Mouse (Mus musculus): ENCODE measurements around the gene Cfap221. TPM values are rescaled to one million over a fixed set of nuclear protein-coding genes. Genes with fewer than 3 reads are reported as not detected.

Gene Cfap221
- not detected in 2 replicates for polyA plus RNA-seq (2015; fragmentation: Nextera tagmentation; extraction: Ambion mirVana)

GRCm38 (mm10) chr1:119996798-119997581 lies at the start of gene Cfap221:
Cfap221 (minus strand) TSS chr1:119997234.

GRCm38 (mm10) chr1:120006844-120007790 lies 10.1 kb upstream of the Cfap221 start, which contains the start of gene Sctr:
Sctr (plus strand) TSS chr1:120006894.

GRCm38 (mm10) chr1:119912953-119913814 lies 83.8 kb downstream of the Cfap221 start, which contains the start of gene Tmem177:
Tmem177 (minus strand) TSS chr1:119913208.

Other genes starting within 250 kb of the Cfap221 start
- gene Ptpn4, start 159.6 kb downstream of the Cfap221 start, polyA plus RNA-seq (2015; fragmentation: Nextera tagmentation; extraction: Ambion mirVana): 1.9 TPM in 2 replicates
- 4.2 and 4.3 TPM in 2 replicates for gene Tmem177, start 84.0 kb downstream of the Cfap221 start, polyA plus RNA-seq (2015; fragmentation: Nextera tagmentation; extraction: Ambion mirVana)
- 0.06 TPM in 1 of 2 replicates, not detected in the other for gene Sctr, start 9.7 kb upstream of the Cfap221 start, polyA plus RNA-seq (2015; fragmentation: Nextera tagmentation; extraction: Ambion mirVana)
- 7.3 and 11.8 TPM in 2 replicates for gene Tmem37, start 76.8 kb upstream of the Cfap221 start, polyA plus RNA-seq (2015; fragmentation: Nextera tagmentation; extraction: Ambion mirVana)
- gene Dbi, start 123.8 kb upstream of the Cfap221 start, polyA plus RNA-seq (2015; fragmentation: Nextera tagmentation; extraction: Ambion mirVana): 238 and 248 TPM in 2 replicates
- gene 3110009E18Rik, start 124.0 kb upstream of the Cfap221 start, polyA plus RNA-seq (2015; fragmentation: Nextera tagmentation; extraction: Ambion mirVana): 12.7 and 13.0 TPM in 2 replicates

Measured in spleen, postnatal 0 days (tissue).